Mouse (Mus musculus) erythroid progenitor cell, adult 5-6 weeks (primary cell): ENCODE results near the gene Dnm1. TPM values are rescaled to one million over a fixed set of nuclear protein-coding genes. Genes with fewer than 3 reads are reported as not detected.
"Not testable (repeated sequence)": the region's sequence is repeated elsewhere in the genome, so short reads cannot be mapped to it uniquely, and the experiment has no call there.

ENCODE experiments used
- ATAC-seq: replicated peaks from 2 replicates; pipeline ENCODE4 v1.8.0; 2016; ENCODE audit warnings: moderate number of reproducible peaks, mild to moderate bottlenecking, moderate TSS enrichment, inconsistent platforms; ENCODE audit not compliant: poor library complexity, low FRiP score, severe bottlenecking
- total RNA-seq, 2 experiments: library from RNA; stranded (forward) in 1 of 2; stranded (reverse) in 1 of 2; fragments of 150-400 nt in 1 of 2; fragments of 186-747, 209-891 nt in 1 of 2; gene quantifications; 2 replicates each; pipeline versions ENCODE4 v1.2.3 to v1.2.4; 2015 to 2017; ENCODE audit warnings: low replicate concordance in 2 of 2

Gene Dnm1
- total RNA-seq, 2 experiments from 2014 or later: not detected

GRCm38 (mm10) chr2:32316887-32317656 lies 36.1 kb downstream of the Dnm1 start:
- ATAC-seq: no peak

DNA sequence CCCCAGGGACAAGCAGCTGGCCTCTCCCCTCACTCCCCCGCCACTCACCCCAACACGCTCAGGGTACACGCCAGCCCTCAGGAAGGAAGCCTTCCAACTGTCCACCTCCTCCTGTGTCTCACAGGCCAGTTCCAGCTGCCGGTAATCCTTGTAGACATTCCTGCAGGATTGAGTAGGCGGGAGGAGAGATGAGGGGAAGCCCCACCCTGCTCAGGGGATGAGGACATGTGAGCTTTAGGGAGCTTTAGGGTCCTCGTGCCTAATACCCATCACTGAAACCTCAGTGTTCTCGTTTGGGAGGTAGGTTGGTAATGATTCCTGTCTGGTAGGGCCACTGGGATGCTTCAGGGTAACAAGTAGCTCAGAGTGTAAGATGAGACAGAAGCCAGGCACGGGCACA lies 37.4 kb downstream of the Dnm1 start:
- ATAC-seq: no peak

- ATAC-seq: no peak
Observed at GRCm38 (mm10) chr2:32314831-32315230, 38.3 kb downstream of the Dnm1 start.

DNA sequence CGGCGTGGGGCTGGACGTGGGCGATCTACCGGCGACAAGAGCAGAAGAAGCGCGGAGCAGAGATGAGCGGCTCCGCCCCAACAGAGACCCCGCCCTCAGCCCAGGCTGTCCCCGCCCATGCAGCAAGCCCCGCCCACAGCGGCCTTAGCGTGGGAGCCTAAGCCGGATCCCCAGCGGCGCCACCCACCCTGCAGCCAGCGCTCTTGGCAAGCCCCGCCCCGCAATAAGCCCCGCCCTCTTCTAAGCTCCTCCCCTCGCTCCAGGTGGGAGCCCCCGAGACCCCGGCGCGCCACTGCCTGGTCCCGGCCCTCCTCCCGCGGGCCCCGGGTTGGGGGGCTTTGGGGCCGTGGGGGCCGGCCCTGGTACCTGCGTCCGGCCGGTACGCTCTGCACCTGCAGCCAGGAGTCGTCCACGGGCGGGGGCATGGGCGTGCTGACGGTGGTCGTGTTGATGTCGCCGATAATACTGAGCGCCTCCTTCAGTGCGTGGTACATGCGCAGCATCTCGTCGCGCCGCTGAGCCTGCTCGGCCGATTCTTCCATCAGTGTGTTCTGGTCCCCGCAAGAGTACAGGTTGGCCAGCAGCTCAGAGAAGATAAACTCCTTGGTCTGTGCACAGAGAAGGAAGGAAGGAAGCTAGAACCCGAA lies 40.7 kb downstream of the Dnm1 start:
- peak; percentile 63 for ATAC-seq

- ATAC-seq: no peak
Observed at GRCm38 (mm10) chr2:32311443-32312317, 41.5 kb downstream of the Dnm1 start.

DNA sequence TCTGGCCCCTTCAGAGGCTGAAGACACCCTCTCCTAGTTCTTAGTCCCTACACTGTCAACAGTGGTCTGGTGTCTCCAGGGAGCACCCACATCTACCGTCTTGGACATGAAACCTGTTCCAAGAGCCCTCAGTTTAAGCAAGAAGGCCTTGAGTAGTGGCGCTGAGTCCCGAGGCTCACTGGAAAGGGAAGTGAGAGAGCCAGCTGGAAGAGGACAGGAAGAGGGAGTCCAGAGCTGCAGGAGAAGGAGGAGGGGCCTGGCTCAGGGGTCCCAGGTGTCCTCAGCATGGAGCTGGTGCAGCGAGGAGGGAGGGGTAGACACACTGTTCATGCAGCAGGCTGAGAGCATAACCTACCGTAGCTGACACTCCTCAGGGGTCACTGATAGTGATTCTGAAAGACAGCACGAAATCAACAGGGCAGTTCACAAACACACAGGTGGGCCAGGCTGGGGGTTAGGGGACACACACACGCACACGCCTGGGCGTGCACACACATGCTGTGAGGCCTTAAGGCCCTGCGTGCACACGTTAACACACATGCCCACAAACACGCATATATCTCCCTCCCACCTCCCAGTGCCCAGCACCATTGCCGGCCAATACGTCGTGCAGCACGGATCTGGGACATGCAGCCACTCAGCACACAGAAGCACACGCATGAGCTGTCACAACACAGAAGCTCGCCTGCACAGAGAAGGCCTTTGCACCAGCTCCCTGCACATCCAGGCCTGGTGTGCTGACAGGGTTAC lies 42.9 kb downstream of the Dnm1 start:
- no peak for ATAC-seq

GRCm38 (mm10) chr2:32308870-32309568 lies 44.1 kb downstream of the Dnm1 start:
- no peak for ATAC-seq

- no peak; the same call in 1 of the 2 replicates for ATAC-seq
Observed at GRCm38 (mm10) chr2:32307941-32308760, 45.0 kb downstream of the Dnm1 start.

DNA sequence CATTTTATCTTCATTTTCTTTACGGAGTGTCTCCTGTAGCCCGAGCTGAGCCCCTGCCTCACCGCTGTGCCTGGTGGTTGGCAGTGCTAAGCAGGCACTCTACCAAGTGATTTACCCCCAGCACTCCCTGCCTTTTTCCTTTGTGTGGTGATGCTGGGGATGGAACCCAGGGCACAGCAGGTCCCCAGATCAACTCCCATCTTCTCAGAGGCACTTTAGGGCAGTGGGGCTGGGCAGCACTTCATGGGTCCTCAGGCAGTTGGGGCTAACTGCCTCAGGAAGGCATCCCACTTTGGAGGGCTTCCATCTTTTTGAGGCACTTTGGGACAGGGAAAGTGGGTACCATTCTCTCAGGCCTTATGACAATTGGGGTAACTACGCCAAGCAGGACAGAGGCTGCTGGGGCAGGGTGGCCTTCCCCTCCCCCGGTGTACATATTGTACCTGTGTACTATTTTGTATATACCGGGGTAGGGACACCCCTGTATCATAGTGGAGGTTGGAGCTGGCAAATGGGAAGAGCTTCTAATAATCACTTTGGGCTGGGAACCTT lies 45.8 kb downstream of the Dnm1 start:
- ATAC-seq: no peak

GRCm38 (mm10) chr2:32306176-32306575 lies 47.0 kb downstream of the Dnm1 start:
- no peak for ATAC-seq

GRCm38 (mm10) chr2:32305668-32306067 lies 47.5 kb downstream of the Dnm1 start:
- no peak for ATAC-seq

GRCm38 (mm10) chr2:32304145-32304832 lies 48.8 kb downstream of the Dnm1 start:
- ATAC-seq: no peak

GRCm38 (mm10) chr2:32302952-32303351 lies 50.2 kb downstream of the Dnm1 start:
- ATAC-seq: no peak

GRCm38 (mm10) chr2:32299469-32299868 lies 53.7 kb downstream of the Dnm1 start:
- no peak for ATAC-seq

- ATAC-seq: not testable (repeated sequence)
Observed at GRCm38 (mm10) chr2:32295842-32296241, 57.3 kb downstream of the Dnm1 start.

GRCm38 (mm10) chr2:32295285-32295684 lies 57.9 kb downstream of the Dnm1 start:
- ATAC-seq: no peak

DNA sequence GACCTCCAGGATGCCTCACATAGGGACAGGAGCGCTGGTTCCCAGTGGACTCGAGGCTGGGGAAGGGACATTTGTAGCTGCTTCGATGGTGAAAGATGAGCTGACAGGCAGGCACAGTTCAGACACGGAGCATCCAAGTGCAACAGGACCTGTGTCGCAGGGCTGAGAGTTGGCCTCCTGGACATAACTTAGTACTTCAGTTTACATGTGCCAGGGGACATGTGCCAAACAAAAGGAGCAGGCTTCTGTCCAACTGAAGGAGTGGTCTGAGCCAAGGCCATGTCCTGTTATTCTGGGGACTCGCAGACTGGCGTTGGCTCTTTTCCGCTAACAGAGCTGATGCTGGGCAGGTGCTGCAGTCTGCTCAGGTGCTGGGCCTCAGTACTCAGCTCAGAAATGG lies 58.8 kb downstream of the Dnm1 start:
- no peak for ATAC-seq
